Mouse (Mus musculus) adrenal gland, postnatal 25 days (tissue): Measurements from ENCODE around the gene Lbhd2. TPM values are rescaled to one million over a fixed set of nuclear protein-coding genes. Genes with fewer than 3 reads are reported as not detected.
A peak's percentile ranks its signal among the peaks of the same experiment; 100 is the strongest.

ENCODE experiments used
- DNase-seq: peaks from one replicate; pipeline ENCODE4 v3.0.0; 2021; ENCODE audit warnings: mixed read lengths
- total RNA-seq: library from RNA; stranded (reverse); gene quantifications from 2 replicates; pipeline ENCODE4 v1.2.3, GENCODE M21; 2021

The Lbhd2 gene
- total RNA-seq, 1 experiment from 2014 or later: 0.85 TPM

DNA sequence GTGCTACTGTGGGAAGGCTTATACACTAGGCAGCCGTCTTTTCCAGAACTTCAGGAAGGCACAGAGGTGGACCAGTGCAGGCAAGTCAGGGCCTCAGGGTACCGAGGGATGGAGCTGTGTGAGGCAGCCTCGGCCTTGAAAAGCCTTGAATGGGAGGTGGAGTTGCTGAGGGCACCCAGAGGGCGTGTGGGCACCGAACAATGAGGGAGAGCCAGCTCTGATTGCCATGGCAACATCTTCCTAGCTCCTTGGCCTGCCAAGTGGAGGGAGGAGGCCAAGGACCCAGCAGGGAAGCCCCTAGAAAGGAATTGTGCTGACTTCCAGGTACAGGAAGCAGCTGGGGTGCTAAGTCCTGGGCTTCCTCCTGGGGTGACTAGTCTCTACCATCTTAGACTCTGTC, 3.0 kb downstream of the Lbhd2 start:
- no peak for DNase-seq

DNA sequence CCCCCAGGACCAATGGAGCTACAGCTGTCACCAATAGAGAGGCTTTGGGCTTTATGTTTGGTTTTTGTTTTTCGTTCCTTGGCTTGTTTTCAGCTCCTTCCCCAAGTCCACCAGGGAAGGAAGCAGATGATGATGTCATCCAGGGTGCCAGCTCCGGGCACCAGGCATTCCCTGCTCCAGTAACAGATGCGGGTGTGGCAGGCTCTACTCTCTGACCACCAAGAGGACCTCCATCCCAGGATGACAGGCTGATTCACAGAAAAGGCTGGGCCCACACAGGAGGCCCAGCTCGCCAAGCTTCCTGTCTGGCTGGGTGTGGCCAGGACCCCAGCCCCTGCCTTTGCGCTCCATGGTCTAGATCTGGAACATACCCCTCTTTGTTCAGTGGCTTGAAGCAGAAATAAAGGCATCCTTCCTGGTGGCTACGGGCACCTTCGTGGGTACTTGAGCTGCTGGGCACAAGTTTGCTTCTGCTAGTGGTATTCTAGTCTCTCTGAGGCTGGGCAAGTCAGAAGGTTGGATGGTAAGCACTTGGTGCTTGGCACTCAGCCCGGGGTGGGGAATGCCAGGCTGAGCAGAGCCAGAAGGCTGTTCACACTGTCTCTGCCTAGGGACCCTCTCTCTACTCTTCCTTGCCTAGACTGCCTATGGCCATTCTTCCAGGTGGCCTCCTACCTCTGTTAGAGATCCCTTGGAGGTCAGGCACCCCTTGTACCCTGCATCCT, 5.2 kb downstream of the Lbhd2 start:
- DNase-seq: no peak

DNA sequence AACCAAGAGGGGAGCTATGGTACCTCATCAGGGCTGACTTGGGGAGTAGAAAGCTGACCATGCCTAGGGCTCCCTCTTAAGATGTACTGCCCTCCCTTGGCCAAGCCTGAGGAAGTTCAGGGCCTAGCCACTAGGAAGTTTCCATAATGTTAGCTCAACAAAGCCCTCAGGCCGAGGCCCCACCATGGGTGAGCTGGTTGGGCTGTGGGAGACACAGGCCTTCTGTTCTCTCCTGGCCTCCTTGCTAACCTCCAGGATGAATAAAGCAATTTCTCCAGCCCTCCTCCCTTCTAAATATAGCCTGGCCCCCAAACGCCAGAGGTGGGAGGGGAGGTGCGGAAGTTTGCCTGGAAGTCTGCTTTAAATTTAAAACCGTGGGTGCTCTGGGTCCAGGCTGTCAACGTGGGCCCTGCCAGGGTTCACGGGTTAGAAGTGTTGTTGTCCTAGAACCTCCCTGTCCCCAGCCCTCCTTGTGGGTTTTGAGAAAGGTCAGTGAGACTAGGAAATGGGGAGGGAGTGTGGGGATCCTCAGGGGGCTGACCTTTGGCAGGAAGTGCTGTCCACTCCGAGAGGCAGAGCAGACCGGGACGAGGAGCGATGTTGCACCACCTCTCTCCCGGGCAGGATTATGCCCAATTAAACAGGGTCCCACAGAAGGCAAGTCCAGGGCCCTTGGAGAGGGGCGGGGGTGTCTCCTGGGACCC, 6.1 kb downstream of the Lbhd2 start:
- no peak for DNase-seq

GRCm38 (mm10) chr12:111413300-111413699, 6.7 kb downstream of the Lbhd2 start:
- DNase-seq: peak; percentile 92

- DNase-seq: no peak
Measured at GRCm38 (mm10) chr12:111416921-111417779, 10.5 kb downstream of the Lbhd2 start, which contains the start of gene Exoc3l4. Gene Exoc3l4, plus strand, starts transcription at chr12:111417017.

DNA sequence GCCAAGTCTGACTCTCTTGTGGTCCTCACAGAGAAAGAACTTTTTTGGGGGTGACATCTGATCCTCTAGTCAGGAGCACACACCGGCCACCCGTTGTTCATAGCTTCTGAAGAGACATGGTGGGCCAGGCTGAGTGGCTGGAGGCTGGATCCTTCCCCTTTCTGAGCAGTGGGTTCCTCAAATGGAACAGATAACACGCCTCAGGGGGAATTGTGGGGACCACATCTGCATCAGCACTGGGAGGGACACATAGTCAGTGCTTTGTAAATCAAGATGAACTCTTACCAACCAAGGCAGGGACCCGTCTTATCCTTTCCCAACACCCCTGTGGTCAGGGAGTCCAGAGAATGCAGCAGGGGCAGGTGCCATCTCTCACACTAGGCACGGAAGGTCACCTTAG, 13.3 kb downstream of the Lbhd2 start:
- no peak for DNase-seq

DNA sequence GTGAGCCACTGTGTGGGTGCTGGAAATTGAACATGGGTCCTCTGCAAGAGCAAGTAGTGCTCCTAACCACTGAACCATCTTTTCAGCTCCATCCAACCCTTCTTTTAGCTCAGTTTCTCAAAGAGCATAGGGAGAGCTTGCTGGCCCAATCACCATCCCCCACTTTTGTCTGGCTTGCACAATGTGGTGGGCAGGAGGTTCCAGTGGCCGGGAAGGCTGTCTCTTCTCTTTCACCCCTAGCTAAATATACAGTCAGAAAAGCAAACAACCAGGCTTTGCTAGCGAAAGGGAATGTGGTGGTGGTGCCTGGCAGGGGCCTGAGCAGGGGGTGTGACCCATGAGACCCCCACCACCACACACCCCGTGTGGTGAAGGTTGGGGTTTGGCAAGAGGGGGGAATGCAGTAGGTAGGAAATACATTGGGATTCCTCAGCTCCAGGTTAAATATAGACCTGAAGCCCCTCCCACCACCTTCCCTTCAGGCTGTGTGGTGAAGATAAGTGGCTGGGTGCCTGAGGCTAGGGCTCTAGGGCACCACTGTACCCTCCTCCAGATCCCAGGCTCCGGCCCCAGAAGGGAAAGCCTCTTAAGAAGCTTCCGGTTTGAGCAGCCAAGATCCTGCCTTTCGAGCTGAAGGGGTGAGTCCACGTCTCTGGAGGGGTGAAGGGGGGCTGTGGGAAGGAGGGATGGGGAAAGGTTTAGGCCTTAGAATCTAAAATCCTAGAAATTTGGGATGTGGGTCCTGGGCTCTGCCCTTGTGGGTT, 14.5 kb downstream of the Lbhd2 start:
- no peak for DNase-seq

GRCm38 (mm10) chr12:111422852-111423251, 16.2 kb downstream of the Lbhd2 start:
- no peak for DNase-seq

DNA sequence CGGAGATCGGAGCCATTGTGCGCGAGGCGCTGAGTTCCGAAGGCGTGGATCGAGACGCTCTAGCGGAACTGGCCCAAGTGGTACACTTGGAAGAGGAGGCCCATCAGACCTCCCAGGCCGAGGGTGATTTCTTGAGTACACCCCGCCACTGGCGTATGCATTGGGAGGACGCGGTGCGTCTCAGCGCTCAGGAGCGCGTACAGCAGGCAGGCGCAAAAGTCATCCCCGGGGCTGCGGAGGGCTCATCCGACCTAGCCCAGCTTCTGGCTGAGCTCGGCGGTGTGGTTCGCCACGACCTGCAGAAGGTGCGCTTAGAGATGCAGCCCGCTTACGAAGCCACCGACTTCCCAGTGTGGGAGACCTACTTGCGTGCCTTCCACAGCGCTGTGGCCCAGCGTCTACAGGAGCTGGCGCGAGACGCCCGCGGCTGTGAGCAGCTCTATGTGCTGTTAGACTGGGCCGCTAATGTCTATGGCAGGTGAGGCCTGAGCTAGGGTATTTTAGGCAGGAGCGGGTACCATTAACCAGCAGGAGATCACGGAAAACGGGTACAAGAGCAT, 17.0 kb downstream of the Lbhd2 start:
- no peak for DNase-seq

DNA sequence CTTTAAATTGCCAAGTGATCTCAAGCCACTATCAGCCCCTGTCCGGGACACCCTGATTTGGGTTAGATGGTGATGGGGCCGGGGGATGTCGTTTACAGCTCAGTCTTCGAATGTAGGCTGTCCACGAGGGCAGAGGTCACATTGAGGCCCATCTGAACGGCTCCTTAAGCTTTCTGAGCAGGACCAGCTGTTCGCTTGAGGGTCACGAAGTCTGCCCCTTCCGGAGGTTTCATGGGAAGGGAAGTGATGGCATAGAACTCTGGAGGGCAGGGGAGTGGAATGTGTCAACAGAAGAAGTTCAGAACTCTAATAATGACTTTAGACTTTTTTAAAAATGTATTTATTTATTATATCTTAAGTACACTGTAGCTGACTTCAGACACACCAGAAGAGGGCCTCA, 17.9 kb downstream of the Lbhd2 start:
- no peak for DNase-seq

DNA sequence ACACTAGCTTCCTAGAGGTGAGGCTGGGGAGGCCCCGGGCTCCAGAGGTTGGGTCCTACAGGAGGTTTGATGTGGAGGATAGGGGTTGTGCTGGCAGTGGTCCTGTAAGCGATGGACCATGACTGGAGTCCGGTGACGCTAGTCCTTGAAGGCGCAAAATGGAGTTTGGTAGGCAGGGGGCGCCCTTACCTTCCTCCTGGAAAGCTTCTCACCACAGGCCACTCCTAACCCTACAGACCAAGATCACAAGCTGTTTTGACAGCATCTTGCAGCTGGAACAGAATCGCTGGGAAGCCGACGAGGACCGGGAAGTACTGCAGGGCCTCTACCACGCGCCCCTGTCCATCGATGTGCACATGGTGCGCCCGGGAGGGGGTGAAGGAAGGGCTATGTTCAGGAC, 18.6 kb downstream of the Lbhd2 start:
- peak; percentile 86 for DNase-seq

- peak; percentile 95 for DNase-seq
Measured at GRCm38 (mm10) chr12:111425789-111426460, 19.3 kb downstream of the Lbhd2 start.

DNA sequence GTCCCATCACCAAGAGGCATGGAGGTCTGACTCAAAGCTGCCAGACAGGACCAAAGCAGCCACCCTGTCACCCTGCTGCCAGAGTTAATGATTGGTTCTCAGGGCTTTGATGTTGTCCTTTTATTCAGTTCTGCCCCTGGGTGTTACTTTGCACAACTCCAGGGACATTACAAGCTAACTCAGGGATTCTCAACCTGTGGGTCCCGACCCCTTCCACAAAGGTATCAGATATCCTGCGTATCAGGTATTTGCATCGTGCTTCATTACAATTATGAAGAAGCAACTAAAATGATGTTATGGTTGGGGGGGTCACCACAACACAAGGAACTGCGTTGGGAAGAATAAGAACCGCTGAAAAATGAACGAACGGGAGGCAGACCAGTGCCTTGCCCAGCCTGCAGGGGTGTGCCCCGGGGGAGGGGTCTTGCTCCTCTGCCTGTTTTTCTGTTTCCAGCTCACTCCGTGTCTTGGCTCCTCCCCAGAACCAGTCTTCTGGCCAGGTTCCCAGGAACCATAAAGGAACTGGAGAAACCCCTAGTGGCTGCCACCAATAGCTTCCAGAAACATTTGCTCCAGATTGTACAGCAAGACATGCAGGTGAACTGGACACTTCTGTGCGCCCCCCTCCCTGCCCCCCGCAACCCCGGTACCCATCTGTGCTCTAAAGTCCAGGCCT, 21.0 kb downstream of the Lbhd2 start:
- no peak for DNase-seq

DNA sequence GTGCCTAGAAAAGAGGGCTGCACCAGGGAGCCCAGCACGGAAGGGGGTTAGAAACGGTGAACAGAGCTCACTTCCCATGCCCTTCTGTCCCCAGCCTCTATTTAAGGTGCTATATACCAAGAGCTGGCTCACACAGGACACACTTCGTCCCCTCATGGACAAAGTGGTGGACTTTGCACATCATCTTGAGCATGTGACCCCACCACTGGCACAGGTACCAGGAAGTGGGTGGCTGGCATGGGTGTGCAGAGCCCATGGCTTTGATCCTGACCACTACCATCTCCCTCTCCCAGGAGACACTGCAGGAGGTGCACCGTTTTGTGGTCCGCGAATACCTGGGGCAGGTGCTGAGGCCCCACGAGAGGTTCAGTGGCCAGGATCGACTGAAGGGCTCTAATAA, 21.8 kb downstream of the Lbhd2 start:
- no peak for DNase-seq

GRCm38 (mm10) chr12:111428961-111429911, 22.6 kb downstream of the Lbhd2 start:
- DNase-seq: no peak

GRCm38 (mm10) chr12:111430049-111430867, 23.6 kb downstream of the Lbhd2 start:
- DNase-seq: peak; percentile 63

DNA sequence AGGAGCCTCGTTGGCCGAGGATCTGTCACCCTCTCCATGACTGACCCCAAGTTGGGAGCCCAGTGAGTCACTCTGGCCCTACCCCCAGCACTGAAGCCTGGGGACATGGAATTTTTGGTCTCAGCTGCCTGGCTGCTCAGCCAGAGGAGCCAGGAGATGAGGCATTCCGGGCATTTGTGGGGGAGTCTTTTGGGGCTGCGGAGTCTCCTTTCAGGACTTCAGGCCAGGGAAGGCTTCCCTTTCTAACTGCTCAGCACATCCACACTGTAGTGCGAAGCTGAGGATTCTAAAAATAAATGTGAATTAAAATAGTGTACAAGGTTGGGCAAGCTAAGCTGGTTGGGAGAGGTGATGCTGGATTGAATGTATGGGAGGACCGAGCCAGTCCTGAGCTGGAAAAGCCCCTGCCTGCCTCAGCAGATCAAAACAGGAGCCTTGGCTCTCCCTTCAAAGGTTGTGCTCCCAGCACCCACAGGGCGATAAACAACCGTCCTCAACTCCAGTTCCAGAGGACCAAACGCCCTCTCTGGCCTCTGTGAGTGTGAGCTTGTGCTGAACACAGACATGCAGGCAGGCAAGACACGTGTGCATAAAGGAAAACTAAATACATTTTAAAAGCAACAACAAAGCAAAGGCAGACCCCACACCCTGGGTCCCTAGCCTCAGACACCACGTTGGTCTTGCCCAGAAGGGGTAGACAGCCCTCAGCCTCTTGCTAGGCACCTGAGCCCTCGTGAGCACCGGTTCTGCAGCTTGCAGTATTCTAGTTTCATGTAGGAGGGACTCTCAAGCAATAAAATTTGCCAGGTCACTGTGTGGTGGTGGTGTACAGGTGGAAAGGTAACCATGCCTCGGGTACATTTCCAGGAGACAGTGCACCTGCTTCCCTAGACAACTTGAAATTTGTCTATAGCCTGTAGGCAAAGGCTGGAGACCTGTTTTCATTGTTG, 24.5 kb downstream of the Lbhd2 start:
- DNase-seq: peak; percentile 51
